Mouse (Mus musculus) kidney, postnatal 36 days (tissue): Measurements from ENCODE around the gene 2300002M23Rik.
A peak's percentile ranks its signal among the peaks of the same experiment; 100 is the strongest.

Experiments
- DNase-seq, 2 experiments: peaks; one replicate each; pipeline ENCODE4 v3.0.0; 2021 to 2022; ENCODE audit warnings: mixed read lengths in 2 of 2

The 2300002M23Rik gene

DNA sequence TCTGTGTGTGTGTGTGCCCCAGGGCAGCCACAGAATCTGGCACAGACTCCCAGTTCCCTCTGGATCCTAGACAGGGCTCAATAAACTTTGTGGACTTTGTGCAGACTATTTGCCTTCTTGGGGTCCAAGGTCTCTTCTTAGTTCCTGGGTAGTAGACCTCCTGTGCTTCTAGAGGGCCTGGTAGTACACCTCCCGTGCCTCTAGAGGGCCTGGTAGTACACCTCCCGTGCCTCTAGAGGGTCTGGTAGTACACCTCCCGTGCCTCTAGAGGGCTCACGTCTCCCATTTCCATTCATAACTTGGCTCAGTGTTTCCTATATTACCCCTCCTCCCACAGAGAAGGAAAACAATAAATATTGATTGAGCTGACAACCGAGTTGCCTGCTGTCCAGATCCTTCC is 10.4 kb upstream of the 2300002M23Rik start:
- peak; percentile 83 to 84 for DNase-seq

DNA sequence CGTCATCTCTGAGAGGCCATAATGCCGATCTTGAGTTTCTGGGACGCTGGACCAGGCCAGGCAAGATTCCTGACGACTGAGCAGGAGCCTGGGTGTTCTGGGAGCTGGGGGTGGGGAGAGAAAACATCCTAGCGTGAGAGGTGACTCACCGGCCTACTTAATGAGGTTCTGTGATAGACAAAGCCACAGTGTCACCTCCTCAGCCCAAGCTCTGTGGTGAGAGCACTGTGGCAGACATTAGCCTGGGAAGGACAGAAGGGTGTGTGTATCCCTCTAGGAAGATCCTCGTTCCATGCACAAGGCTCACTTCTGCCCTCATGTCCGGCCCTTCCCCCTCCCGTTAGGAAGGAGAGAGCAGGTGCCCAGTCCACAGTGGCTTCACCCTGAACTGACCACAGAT is 9.9 kb upstream of the 2300002M23Rik start:
- no peak for DNase-seq

- no peak for DNase-seq
These were observed 9.0 kb upstream of the 2300002M23Rik start for GRCm38 (mm10) chr17:35558216-35558615.

GRCm38 (mm10) chr17:35567767-35568166 is 517 bp downstream of the 2300002M23Rik start:
- DNase-seq, result peak in 1 of 2 experiments; percentile 13

GRCm38 (mm10) chr17:35569091-35569944 is 2.1 kb downstream of the 2300002M23Rik start:
- no peak for DNase-seq

GRCm38 (mm10) chr17:35570836-35571235 is 3.6 kb downstream of the 2300002M23Rik start:
- no peak for DNase-seq

DNA sequence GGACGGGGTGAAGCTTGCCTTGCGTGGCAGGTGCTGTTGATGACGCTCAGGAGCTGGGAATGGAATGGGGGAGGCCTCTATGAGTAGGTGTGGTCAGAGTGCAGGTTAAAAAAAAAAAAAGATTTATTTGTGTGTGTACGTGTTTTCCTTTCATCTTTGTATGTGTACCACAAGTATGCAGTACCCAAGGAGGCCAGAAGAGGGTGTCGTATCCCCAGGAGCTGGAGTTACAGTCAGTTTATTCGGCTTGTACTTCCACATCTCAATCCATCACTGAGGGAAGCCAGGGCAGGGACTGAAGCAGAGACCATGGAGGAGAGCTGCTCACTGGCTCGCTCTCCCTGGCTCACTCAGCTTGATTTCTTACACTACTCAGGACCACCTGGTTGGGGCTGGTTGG is 4.2 kb downstream of the 2300002M23Rik start:
- DNase-seq, result no peak

DNA sequence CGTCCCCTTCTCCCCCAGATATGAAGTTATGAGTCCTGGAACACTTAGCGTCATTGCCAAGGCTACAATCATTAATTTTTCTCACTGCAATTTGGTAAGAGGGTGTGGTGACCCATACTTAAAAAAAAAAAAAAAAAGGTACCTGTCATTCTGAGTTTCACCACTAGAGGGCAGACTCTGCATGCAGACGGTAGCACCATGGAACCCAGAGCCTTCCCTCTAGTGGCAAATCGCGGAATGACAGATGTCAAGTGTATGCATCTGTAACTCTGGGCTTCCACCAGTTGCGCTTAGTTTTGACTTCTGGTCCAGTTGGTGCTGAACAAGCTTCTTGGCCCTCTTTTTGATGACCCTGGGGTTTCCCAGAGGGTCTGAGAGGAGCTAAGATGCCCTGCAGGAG is 11.0 kb downstream of the 2300002M23Rik start:
- DNase-seq, result peak; percentile 83 to 93

- DNase-seq, result peak in 1 of 2 experiments; percentile 38
These were observed 15.7 kb downstream of the 2300002M23Rik start for GRCm38 (mm10) chr17:35582900-35583299.

GRCm38 (mm10) chr17:35584330-35584937 is 17.2 kb downstream of the 2300002M23Rik start:
- DNase-seq, result peak; percentile 74 to 91

GRCm38 (mm10) chr17:35587291-35587690 is 20.0 kb downstream of the 2300002M23Rik start:
- DNase-seq, result no peak

DNA sequence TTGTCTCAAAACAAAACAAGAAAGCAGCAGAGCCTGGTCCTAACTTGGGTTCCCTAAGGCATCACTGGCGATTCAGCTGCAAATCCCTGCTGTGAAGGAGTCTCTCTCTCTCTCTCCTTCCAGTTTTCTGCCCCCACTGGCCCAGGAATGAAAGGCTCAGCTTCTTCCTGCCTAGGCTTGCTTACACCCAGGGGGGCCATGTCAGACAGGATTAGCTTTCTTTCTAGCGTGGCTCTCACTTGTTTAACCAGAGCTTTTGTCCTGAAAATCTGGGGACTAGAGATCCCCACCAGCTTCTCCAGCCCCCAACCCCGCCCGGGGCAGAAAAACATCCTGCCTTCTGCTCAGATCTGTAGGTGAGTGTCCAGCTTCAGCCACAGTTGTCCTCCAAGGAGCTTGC is 21.1 kb downstream of the 2300002M23Rik start:
- DNase-seq, result no peak

- DNase-seq, result peak; percentile 64 to 87
These were observed 23.4 kb downstream of the 2300002M23Rik start for GRCm38 (mm10) chr17:35590410-35591218.

GRCm38 (mm10) chr17:35591219-35591578 is 23.9 kb downstream of the 2300002M23Rik start:
- no peak for DNase-seq

DNA sequence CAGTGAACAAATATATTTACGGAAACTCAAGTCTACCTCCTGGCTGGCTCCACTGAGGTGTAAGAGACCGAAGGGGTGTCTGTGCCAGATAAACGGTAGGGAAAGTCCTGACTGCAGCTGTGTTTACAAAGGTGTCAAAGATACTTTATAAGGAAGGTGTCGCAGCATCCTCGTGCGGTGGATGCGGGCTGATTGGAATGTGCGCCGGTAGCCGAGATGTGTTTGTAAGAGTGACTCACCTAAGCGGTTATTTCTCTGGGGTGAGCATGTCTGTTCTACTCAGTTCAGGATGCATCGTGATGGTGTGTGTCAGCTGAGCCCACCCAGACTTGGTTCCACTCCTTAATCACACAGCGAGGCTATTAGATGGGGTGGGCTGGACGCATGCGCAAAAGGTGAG is 24.5 kb downstream of the 2300002M23Rik start:
- DNase-seq, result no peak

- no peak for DNase-seq
These were observed 24.9 kb downstream of the 2300002M23Rik start for GRCm38 (mm10) chr17:35592131-35592530.

GRCm38 (mm10) chr17:35593786-35594185 is 26.5 kb downstream of the 2300002M23Rik start:
- no peak for DNase-seq

- no peak for DNase-seq
These were observed 27.2 kb downstream of the 2300002M23Rik start for GRCm38 (mm10) chr17:35594456-35594855.

DNA sequence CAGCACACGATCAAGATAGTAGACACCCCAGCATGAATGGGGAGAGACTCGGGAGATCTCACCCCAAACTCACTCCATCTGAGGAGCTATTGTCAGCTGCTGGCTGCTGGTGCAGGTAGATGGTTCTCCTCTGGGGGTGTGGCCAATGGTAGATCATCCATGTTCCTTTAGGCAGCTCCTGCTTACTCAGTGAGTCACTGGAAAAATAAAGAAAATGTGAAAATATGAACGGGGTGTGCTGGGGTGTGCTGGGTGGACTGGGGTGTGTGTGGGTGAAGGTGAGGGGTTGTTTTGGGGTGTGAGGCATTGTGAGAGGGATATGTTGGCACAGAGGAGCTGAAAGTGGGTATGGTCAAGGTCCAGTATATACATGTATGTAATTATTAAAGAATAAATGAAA is 30.1 kb downstream of the 2300002M23Rik start:
- no peak for DNase-seq

DNA sequence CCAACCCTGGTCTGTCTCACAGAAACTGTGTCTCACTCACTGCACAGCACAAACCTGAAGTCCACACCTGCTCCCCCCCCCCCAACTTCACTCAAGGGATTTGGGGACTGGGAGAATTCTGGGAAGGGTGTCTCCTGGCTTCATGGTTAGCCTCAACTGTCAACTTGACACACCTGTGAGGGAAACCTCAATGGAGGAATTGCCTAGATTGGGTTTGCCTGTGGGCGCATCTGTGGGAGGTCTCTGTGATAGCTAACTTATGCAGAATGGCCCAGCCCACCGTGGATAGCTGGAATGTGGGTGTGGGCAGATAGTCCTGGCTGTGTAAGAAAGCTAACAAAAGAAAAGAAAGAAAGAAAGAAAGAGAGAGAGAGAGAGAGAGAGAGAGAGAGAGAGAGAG is 34.0 kb downstream of the 2300002M23Rik start, which contains the start of gene Sfta2:
TSS of gene Sfta2 (plus strand) at position 301 of the 400 bp plus-strand sequence.
- no peak for DNase-seq

DNA sequence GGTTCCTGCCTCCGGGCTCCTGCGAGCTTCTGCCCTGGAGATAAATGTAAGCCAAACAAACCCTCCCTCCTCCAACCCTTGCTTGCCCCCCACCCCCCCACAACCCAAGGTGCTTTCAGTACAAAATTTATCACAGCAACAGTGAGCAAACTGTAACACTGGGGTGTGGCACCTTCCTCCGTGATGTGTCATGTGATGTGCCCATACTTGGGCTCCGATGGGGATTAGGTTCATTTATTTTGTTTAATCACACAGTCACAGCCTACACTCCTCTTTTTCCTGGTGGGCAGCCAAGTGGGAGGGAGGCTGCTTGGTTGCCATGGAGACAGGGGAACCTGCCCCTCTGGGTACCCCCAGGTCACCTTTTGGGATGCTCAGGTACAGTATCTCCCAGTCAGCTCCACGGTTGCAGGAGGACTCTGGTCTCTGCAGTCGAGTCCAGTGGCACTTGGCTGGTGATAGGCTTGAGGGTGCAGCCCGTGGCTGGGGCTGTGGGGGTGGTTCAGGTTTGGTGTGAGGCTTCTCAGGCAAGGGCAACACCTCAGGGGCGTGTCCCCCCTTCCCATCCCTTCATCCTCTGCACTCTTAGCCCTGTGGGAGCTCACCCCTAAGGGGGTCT is 34.6 kb downstream of the 2300002M23Rik start:
- no peak for DNase-seq

- no peak for DNase-seq
These were observed 49.9 kb downstream of the 2300002M23Rik start for GRCm38 (mm10) chr17:35617127-35617526.
